Mouse (Mus musculus) midbrain, postnatal 0 days (tissue): ENCODE results near the gene Amdhd1. TPM values are rescaled to one million over a fixed set of nuclear protein-coding genes. Genes with fewer than 3 reads are reported as not detected.
A peak's percentile ranks its signal among the peaks of the same experiment; 100 is the strongest.
"Not testable (repeated sequence)": the region's sequence is repeated elsewhere in the genome, so short reads cannot be mapped to it uniquely, and the experiment has no call there.

Source experiments
- ATAC-seq: fragments of 200-750 bp; cut with Nextera tagmentation; 2 replicates; pipeline ENCODE4 v1.8.0; 2017; ENCODE audit warnings: moderate number of reproducible peaks, mild to moderate bottlenecking, moderate TSS enrichment, moderate library complexity; ENCODE audit not compliant: low FRiP score
- DNase-seq: peaks from one replicate; pipeline ENCODE4 v3.0.0-alpha.2; 2015; ENCODE audit warnings: low spot score
- H3K27ac ChIP-seq: fragments of 300-500 bp; sonication (generic); 2 replicates; pipeline ENCODE4 v1.5.1; 2014; ENCODE audit warnings: low read depth, mild to moderate bottlenecking, low read length, mixed read lengths
- H3K27me3 ChIP-seq: fragments of 300-500 bp; sonication (generic); 2 replicates; pipeline ENCODE4 v1.6.1; 2014; ENCODE audit warnings: low read length, control low read depth, mixed read lengths; ENCODE audit not compliant: insufficient read depth
- H3K36me3 ChIP-seq: fragments of 300-500 bp; sonication (generic); 2 replicates; pipeline ENCODE4 v1.6.1; 2014; ENCODE audit warnings: low read length, control low read depth, mixed read lengths; ENCODE audit not compliant: insufficient read depth
- H3K4me1 ChIP-seq: fragments of 300-500 bp; sonication (generic); 2 replicates; pipeline ENCODE4 v1.6.1; 2014; ENCODE audit warnings: mild to moderate bottlenecking, control low read depth, antibody characterized with exemption, low read length, mixed read lengths; ENCODE audit not compliant: insufficient read depth
- H3K4me2 ChIP-seq: fragments of 300-500 bp; sonication (generic); 2 replicates; pipeline ENCODE4 v1.6.1; 2014; ENCODE audit warnings: low read depth, mild to moderate bottlenecking, low read length, mixed read lengths; ENCODE audit not compliant: poor library complexity, severe bottlenecking
- H3K4me3 ChIP-seq: fragments of 300-500 bp; sonication (generic); 2 replicates; pipeline ENCODE4 v1.5.1; 2014; ENCODE audit warnings: low read depth, mild to moderate bottlenecking, low read length, moderate library complexity
- H3K9ac ChIP-seq: fragments of 300-500 bp; sonication (generic); replicated peaks from 2 replicates; pipeline ENCODE4 v1.6.1; 2014; ENCODE audit warnings: mild to moderate bottlenecking, low read length, moderate library complexity, mixed read lengths; ENCODE audit not compliant: poor library complexity, severe bottlenecking
- H3K9me3 ChIP-seq: fragments of 300-500 bp; sonication (generic); 2 replicates; pipeline ENCODE4 v1.6.1; 2016; ENCODE audit warnings: low read length, control low read depth
- CTCF ChIP-seq: IDR thresholded peaks from 2 replicates; pipeline ENCODE4 v1.5.1; 2016; ENCODE audit warnings: antibody characterized with exemption, mild to moderate bottlenecking
- WGBS: fragments of 180-500 bp; shearing (Covaris S2); extraction: QIAGEN DNeasy Blood & Tissue Kit; methylation state at CpG from one replicate; pipeline ENCODE4 v1.1.7; 2014; 5-methylcytosine and 5-hydroxymethylcytosine counted together
- polyA plus RNA-seq: library from polyadenylated mRNA; unstranded; fragments of >200 nt; fragmentation: Nextera tagmentation; extraction: Ambion mirVana; gene quantifications from 2 replicates; pipeline ENCODE4 v1.2.1, GENCODE M21; 2015
- total RNA-seq: library from RNA; depleted of rRNA; stranded (reverse); fragments of >200 nt; gene quantifications from 2 replicates; pipeline ENCODE4 v1.2.3, GENCODE M21; 2014

Gene Amdhd1
- total and polyA plus RNA-seq, 2 experiments from 2014 or later, result 0.07 TPM; not detected in 1

DNA sequence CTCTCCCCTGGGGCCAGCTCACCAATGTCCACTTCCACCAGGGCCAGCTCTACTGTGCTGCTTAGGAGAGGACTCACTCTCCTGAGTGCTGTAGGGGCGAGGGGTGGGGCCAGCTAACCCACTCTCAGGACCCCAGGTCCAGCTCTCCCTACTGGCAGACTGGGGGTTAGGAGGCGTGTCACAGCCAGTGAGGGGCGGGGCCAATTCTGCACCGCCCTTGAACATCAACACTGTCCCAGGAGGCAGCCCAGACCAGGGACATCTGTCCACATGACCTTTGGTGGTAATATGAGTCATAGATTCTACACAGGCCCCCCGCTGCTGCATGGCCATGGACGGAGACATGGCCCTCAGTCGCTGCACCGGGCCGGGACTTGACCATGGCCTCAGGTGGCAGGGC lies 20.0 kb upstream of the Amdhd1 start:
- Histone ChIP-seq H3K27me3 (peaks cover 2% of the 10 kb centered on the region; the same call in 1 of the 2 replicates), H3K4me1 (no peaks in the 10 kb centered on the region), H3K9ac (no peak overlapping the region), H3K36me3 (no peaks in the 10 kb centered on the region), H3K27ac (no peak overlapping the region), H3K9me3 (no peaks in the 10 kb centered on the region), H3K4me2 (no peak overlapping the region), H3K4me3 (no peak overlapping the region)
- WGBS, result 56% methylated on average over 9 of the region's 9 CpGs
- ATAC-seq (no peak), DNase-seq (no peak)
- TF ChIP-seq CTCF, result no peak

DNA sequence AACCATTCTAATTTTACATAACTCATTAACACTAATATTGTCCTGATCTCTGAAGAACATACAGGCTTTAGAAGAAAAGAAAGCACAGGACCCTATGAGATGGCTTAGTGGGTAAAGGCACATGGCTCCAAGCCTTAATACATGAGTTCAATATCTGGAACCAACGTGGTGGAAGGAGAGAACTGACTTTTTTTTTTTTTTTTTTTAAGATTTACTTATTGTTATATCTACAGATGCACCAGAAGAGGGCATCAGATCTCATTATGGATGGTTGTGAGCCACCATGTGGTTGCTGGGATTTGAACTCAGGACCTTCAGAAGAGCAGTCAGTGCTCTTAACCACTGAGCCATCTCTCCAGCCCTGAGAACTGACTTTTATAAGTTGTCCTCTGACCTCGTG lies 18.1 kb upstream of the Amdhd1 start:
- not testable (repeated sequence) for ATAC-seq, H3K36me3 ChIP-seq, H3K9me3 ChIP-seq, H3K4me3 ChIP-seq, H3K9ac ChIP-seq, H3K27ac ChIP-seq, H3K4me2 ChIP-seq, H3K27me3 ChIP-seq, H3K4me1 ChIP-seq, DNase-seq
- WGBS, result 82% methylated on average over 2 of the region's 2 CpGs

DNA sequence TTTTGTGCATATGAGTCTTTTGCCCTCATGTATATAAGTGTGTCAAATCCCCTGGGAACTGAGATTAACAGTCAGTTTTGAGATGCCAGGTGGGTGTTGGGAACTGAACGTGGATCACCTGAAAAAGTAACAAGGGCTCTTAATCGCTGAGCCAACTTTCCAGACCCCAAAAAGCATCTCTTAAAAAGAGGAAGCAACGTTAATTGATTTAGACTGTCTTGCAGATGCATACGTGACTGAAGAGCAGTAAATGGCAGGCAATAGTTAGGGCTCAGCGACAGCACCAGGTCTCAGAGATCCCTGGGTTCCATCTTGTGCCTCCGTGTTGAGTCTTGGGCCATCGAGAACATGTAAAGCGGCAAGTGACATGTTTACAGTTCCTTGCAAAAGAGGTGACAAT lies 12.8 kb upstream of the Amdhd1 start:
- ATAC-seq, result no peak
- H3K9me3 ChIP-seq, result no peaks in the 10 kb centered on the region
- H3K4me2 ChIP-seq, result no peak overlapping the region
- DNase-seq, result no peak
- peaks cover 3% of the 10 kb centered on the region; the same call in 1 of the 2 replicates for H3K27me3 ChIP-seq
- H3K4me3 ChIP-seq, result no peak overlapping the region
- H3K36me3 ChIP-seq, result no peaks in the 10 kb centered on the region
- WGBS, result 86% methylated on average over 8 of the region's 8 CpGs
- TF ChIP-seq CTCF, result no peak
- no peaks in the 10 kb centered on the region for H3K4me1 ChIP-seq
- H3K9ac ChIP-seq, result no peak overlapping the region
- no peak overlapping the region for H3K27ac ChIP-seq

DNA sequence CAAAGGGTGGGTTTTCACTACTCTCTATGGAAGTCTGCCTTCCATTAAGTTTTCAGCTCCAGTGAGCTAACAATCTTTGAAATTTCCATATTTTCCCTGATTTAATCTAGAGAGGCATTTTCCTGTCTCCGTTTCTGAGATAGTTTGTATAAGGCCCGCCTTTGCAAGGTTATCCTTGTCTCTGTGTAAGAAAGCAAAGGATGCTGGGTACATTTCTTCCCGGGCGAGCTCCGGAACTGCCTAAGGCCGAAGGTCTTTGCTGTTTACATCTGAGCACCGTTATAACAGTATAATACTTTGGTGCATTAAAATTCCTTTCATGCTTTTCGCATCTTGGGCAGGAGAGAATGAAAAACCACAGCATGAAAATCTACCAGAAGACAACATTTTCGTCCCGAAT lies 10.0 kb upstream of the Amdhd1 start:
- no peaks in the 10 kb centered on the region for H3K4me1 ChIP-seq
- ATAC-seq (no peak), DNase-seq (no peak)
- no peak for TF ChIP-seq CTCF
- H3K27ac ChIP-seq, result no peak overlapping the region
- H3K9me3 ChIP-seq, result no peaks in the 10 kb centered on the region
- H3K27me3 ChIP-seq, result peaks cover 1% of the 10 kb centered on the region; the same call in 1 of the 2 replicates
- no peak overlapping the region for H3K4me3 ChIP-seq
- WGBS, result 75% methylated on average over 10 of the region's 10 CpGs
- H3K36me3 ChIP-seq, result no peaks in the 10 kb centered on the region
- no peak overlapping the region for H3K4me2 ChIP-seq
- no peak overlapping the region for H3K9ac ChIP-seq

DNA sequence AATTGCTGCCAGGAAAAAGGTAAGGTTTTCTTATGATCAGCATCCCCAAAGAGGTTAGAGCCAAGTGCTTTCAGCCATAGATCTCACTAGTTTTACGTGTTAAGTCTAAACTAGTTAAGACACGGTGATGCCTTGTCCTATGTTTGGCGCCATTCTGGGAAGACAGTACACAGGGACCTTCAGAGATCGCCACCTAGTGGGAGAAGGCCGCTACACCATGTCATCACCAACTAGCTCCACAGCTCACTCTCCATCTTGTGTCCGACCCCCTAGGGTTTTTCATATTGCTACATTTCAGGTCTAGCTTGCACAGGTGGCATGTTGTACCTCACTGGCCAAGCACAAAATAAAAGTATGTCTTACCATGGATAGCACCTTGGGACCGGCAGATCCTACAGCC lies 9.2 kb upstream of the Amdhd1 start:
- Histone ChIP-seq H3K4me1 (no peaks in the 10 kb centered on the region), H3K9ac (no peak overlapping the region), H3K4me2 (no peak overlapping the region), H3K27me3 (no peaks in the 10 kb centered on the region), H3K9me3 (no peaks in the 10 kb centered on the region), H3K36me3 (no peaks in the 10 kb centered on the region), H3K27ac (no peak overlapping the region), H3K4me3 (no peak overlapping the region)
- WGBS, result 17% methylated on average over 7 of the region's 7 CpGs
- TF ChIP-seq CTCF, result peak; percentile 87
- DNase-seq (peak; percentile 85), ATAC-seq (no peak)

DNA sequence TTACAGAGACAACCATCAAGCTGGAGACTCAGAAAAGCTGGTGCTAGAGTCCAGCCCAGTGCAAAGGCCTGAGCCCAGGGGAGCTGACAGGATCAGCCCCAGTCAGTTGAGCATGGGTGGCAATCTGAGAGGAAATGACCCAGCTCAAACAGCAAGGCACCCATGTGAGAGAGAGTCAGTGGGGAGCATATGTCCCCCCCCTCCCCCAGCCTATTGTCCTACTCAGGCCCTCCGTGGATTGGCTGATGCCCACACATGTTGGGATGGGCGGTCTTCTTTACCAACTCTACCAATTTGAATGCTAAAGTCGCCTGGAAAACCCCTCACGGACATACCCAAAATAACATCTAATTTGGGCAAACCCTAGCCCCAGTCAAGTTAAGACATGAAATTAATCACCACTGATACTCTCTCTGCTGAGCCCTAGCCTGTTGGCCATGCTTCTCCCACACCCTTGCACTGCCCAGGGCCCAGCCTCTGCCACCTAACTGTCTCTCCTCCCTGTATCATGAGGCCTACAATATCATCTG lies 8.0 kb upstream of the Amdhd1 start:
- H3K4me1 ChIP-seq, result no peaks in the 10 kb centered on the region
- H3K4me3 ChIP-seq, result no peak overlapping the region
- TF ChIP-seq CTCF, result no peak
- DNase-seq, result no peak
- no peak overlapping the region for H3K9ac ChIP-seq
- H3K36me3 ChIP-seq, result no peaks in the 10 kb centered on the region
- no peak for ATAC-seq
- H3K9me3 ChIP-seq, result no peaks in the 10 kb centered on the region
- no peak overlapping the region for H3K27ac ChIP-seq
- H3K4me2 ChIP-seq, result no peak overlapping the region
- 93% methylated on average over 4 of the region's 4 CpGs for WGBS
- H3K27me3 ChIP-seq, result no peaks in the 10 kb centered on the region
